Mouse (Mus musculus) ovary, postnatal 14 days (tissue): Measurements from ENCODE around the gene Gtf2a1.
"Not testable (repeated sequence)": the region's sequence is repeated elsewhere in the genome, so short reads cannot be mapped to it uniquely, and the experiment has no call there.

Source experiments
- DNase-seq: peaks from one replicate; pipeline ENCODE4 v3.0.0; 2022; ENCODE audit warnings: low spot score

Gtf2a1 gene

DNA sequence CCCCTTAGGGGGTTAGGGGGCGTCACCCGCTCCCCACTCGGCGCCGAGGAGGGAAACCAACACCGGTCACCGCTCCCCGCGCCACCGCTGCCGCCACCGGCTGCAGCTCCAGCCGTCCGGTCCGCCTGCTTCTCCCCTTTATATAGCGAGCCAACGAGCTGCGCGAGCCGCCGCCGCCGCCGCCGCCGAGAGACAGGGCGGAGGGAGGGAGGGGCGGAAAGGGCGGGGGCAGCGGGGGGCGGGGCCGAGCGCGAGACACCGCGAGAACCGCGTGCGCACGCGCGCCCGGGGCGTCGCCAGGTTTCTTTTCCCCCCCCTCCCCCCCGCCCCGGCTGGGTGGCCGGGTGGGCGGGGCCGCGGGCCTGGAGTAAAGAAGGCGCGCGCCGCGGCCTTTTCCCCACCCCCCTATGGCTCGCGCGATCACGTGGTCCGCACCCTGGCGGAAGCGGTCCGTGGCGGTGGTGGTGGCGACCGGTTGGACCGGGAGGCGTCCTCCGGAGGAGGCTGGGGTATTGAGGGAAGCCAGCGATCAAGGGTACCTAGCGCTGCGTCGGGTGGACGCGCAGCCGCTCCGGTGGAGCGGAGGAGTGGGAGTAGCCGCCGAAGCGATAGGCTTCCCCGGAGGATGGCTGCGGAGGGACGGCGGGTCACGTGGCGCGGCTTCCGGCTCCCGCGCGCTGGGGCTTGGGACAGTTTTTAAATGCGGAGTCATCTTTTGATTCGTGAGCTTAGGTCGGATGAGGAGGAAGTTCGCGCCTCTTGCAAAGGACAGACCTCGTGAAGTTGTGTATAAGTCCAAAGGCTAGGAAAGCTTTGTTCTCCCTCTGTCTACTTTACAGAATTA lies at the start of gene Gtf2a1:
Gene Gtf2a1, minus strand, starts transcription at position 641 of the 844 bp plus-strand sequence.
- DNase-seq = peak; percentile 94

DNA sequence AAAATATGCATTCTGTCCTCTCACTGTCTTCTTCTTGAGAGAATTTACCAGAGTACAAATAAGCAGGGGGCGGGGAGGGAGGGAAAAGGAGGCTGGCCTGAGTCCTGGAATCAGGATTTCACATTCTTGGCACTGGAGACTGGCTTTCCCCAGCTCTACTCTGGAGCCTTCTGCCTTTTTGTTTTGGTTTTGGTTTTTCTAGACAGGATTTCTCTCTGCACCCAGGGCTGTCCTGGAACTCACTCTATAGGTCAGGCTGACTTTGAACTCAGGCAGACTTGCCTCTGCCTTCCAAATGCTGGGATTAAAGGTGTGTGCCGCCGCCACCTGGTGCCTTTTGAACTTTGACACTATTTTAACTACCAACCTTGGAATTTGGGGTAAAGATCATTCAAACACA lies 48.1 kb upstream of the Gtf2a1 start:
- peak; percentile 25 for DNase-seq

GRCm38 (mm10) chr12:91637136-91637909 lies 47.0 kb upstream of the Gtf2a1 start:
- DNase-seq = no peak

DNA sequence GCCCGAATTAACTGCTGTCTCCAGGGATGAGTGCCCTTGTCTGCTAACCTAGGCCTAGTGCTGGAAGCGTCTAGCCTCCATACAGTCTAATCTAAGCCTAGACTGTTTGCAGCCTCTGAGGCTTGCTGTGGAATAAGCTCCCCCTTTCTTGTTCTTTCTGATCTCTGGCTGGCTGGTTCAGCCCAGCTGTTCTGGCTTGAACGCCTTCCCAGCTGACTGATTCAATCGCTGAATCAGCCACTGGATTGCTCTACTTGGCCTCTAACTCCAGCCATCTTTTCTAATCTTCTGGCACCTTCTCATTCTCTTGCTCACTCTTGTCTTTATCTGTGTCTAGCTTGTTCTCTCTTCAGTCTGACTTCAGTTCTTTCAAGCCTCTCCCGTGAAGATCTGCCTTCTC lies 36.2 kb upstream of the Gtf2a1 start:
- DNase-seq = no peak

DNA sequence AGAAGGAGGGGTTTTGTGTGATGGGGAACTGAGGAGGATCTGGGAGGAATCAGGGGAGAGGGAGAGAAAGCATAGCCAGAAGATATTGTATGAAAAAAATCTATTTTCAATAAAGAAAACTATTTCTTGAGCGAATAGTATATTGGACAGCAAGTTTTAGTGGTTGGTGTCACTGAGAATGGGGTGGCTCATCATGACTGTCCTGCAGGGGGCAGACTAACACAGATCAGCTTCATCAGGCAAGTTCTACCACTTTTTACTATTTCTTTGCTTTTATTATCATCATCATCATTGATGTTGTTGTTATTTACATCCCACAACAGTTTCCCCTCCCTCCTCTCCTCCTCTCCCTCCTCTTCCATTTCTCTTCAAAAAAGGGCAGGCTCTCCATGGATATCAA lies 34.7 kb upstream of the Gtf2a1 start:
- DNase-seq = peak; percentile 22

- DNase-seq = no peak
Measured at GRCm38 (mm10) chr12:91609425-91609824, 19.1 kb upstream of the Gtf2a1 start.

- no peak for DNase-seq
Measured at GRCm38 (mm10) chr12:91607678-91608077, 17.4 kb upstream of the Gtf2a1 start.

DNA sequence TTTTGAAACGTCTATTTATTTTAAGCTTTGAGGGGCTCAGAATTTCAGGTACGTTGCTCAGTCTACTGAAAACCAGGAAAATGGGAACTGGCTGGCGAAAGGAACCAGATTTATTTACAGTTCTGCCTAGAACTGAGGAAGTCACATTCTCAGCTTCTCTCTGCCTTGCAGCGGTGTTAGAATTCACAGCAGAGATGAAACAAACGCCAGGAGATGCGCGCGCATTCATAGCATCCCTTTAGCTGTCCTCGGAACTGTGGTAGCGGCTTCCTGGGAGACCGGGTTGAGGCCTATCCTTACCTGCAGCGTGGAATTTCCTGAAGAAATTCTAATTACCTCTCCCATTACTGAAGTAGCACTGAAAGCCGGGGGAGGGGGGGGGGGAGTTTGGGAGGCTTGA lies 16.4 kb upstream of the Gtf2a1 start:
- DNase-seq = no peak

DNA sequence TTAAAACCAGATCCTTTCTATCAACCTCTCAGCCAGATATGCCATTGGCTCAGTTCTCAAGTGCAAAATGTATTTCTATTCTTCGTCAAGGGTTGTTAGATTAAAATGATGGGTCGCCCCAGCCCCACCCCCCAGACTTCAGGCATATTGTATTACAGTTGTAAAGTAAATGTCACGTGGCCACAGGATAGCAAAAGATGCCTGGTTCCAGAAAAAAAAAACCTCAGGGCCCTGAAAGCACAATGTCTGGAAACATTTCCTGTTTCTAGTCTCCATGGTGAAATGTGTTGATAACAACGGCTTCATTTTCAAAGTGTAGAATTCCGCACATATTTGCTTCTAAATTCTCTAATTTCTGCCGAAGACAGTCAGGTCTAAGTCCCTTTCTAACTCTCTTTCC lies 14.3 kb upstream of the Gtf2a1 start:
- no peak for DNase-seq

GRCm38 (mm10) chr12:91592128-91592527 lies 1.8 kb upstream of the Gtf2a1 start:
- DNase-seq = no peak

DNA sequence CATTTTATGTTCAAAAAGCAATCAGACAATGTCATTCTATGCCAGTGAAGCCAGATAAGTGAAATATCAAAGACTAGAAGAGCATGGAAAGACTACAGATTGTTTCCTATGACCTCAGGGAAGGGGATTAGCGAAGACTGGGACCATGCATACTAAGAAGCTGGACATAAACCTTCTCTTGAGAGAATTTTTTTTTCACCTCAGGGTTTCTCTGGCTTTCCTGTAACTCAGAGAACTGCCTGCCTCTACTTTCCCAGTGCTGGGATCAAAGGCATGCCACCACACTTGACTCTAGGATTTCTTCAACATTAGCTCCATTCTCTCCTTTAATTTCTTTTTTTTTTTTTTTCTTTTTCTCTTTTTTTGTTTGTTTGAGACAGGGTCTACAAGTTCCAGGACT lies 904 bp upstream of the Gtf2a1 start:
- no peak for DNase-seq

DNA sequence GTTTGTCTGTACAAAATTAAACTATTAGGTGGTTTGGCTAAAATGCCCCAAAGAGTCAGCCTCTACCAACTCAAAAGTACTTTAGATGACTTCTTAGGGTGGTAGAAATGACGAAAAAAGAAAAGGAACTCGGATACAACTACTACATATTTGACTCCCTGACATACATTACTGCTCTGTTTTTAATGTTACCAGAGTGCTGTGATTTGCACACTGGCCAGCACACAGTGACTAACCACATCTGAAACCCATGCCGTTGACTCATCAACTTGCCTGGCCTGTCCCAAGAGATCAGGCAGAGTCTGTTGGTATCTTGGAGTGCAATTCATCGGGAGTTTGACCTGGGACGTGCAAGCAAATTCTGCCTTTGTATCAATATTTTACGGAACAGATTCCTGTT lies 429 bp upstream of the Gtf2a1 start:
- DNase-seq = no peak

GRCm38 (mm10) chr12:91589542-91589846 lies 793 bp downstream of the Gtf2a1 start:
- no peak for DNase-seq

DNA sequence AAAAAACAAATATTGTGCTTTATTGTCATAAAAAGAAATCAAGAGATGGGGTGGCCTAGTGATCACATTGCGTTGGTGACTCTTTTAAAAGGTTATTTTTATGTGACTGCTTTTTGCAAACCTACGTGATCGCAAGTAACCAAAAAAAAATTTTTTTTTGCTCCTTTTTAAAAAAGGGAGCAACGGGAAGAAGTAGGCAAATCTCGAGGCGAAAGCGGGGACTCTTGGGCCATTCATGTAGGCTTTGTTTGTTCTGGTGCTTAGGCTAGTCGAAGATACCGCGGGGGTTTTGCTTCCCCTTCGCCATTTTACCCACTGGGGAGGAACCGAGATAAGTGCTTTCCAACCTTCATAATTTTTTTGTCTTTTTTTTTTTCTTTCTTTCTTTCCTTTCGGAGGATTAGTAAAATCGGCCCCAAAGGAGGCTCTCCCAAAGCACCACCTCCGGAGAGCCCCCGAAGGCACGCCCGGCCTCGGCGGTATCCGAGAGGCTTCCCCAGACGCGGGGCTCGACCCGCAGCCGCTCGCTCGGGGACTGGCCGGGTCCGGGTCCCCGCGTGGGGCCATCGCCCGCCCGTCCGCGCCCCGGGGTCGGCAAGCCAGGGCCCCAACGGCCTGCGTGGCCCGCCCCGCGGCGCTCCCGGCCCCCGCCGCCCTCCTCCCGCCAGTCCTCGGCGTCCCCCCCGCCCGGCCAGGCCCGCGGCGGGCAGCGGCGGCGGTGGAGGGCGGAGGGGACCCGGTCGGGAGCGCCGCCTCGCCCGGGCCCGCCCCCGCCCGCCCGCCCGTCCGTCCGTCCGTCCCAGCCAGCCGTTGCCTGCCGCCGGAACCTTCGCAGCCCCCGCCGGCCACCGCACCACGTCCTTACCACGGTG lies 1.4 kb downstream of the Gtf2a1 start:
- DNase-seq = peak; percentile 39

DNA sequence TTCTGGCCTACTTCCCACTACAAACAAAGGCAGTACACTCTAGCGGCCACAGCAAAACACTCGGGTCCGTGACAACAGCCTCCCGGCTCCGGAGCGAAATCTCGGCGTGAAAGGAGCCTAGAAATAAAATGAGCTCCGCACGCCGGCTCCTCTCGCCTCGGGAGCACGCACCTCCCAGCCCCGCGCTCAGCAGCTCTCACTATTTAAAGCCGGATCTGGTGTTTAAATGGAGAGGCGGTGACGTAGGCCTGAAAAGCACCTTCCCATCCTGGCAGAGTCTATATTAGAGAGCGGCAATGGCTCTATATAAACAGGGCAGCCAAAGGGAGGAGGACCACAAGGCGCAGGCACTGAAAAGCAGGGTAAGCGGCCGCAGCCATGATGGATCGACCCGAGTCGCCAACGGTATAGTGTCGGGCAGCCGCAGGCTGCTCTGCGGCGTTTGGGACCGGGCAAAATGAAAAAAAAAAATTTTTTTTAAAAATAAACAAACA lies 2.1 kb downstream of the Gtf2a1 start:
- DNase-seq = peak; percentile 86

- no peak for DNase-seq
Measured at GRCm38 (mm10) chr12:91587491-91588033, 2.7 kb downstream of the Gtf2a1 start.

DNA sequence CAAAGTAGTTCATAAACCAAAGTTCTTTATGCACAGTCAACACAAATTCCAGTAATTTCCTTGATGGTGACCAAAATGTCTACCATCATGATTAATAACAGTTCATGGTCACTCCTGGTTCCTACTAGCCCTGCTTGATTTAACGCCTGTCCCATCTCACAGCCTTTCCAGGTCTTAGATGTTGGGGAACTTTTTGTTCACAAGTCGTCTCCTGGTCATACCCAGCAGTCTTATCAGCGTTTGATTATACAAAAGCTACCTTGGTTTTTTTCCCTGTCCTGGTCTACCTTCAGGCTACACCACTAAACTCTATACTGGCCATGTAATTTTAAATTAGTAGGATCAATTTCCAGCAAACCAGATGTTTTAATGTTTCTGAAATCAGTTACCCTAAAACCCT lies 3.2 kb downstream of the Gtf2a1 start:
- no peak for DNase-seq

DNA sequence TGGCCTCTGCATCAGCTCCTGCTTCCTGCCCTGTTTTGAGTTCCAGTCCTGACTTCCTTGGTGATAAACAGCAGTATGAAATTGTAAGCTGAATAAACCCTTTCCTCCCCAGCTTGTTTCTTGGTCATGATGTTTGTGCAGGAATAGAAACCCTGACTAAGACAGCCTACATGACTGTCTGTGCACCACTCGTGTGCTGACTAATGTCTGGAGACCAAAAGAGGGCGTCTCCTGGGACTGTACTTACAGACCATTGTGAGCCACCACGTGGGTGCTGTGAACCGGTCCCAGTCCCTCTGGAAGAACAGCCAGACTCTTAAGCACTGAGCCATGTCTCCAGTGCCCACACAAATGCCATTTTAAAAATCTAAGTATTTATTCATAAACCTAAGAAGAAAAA lies 4.5 kb downstream of the Gtf2a1 start:
- DNase-seq = not testable (repeated sequence)

GRCm38 (mm10) chr12:91585206-91585605 lies 5.1 kb downstream of the Gtf2a1 start:
- no peak for DNase-seq

DNA sequence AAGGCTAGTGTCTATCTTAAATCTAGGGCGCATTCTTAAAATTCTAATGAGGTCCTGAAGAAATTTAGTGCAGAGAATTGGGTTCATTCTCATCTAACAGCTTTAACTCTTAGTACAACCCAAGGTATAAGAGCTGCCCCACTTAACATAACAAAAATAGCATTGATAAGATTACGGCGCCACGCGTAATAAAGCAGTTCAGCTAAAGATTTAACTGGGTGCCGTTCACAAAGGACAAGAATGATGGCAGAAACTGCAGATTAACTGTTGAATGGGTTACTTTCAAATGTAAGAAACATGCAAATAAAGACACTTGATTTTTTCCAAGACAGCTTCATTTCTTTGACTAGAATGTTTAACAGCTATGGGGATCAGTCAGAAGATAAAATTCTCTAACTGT lies 6.9 kb downstream of the Gtf2a1 start:
- DNase-seq = no peak

DNA sequence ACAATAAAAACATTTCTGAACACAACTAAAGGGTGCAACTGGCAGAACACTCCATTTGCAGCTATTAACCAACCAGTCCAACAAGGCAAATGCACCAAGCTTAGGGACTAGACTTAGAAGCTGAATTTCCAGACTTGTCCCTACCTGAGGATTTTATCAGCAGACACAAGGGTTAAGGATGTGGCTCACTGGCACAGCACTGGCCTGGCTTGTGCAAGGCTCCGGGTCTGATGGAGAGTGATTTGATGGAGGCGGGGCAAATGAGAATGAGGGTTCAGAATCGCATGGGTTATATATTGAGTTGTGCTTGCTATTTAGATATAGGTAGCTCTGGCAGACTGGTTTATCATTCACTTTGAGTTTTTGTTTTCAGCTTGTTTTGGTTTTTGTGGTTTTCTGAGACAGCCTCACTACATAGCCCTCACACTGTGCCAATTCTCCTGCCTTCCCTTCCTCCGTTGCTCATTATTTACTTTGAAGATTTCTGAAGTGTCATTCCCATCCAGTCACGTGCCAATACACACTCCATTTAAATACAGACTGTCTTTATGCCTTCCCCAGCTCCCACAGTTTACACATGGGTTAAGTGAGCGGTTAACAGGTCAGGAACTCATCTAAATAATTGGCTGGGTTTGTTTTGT lies 7.8 kb downstream of the Gtf2a1 start:
- no peak for DNase-seq
